Mouse (Mus musculus): Measurements from ENCODE around the gene 4922502D21Rik. TPM values are rescaled to one million over a fixed set of nuclear protein-coding genes. Genes with fewer than 3 reads are reported as not detected.
"Not testable (repeated sequence)": the region's sequence is repeated elsewhere in the genome, so short reads cannot be mapped to it uniquely, and the experiment has no call there.

The 4922502D21Rik gene
- total RNA-seq (2014; fragmentation: Nextera tagmentation) (not detected in 2 replicates), total RNA-seq (2017) (not detected in 2 replicates)

- ATAC-seq (replicated peaks; ENCODE audit: low FRiP score, low TSS enrichment, poor library complexity, severe bottlenecking) = no peak
Measured at GRCm38 (mm10) chr6:129331610-129332009, at the start of gene 4922502D21Rik. Gene 4922502D21Rik (minus strand): TSS chr6:129331796.

GRCm38 (mm10) chr6:129380454-129380853 is 48.9 kb upstream of the 4922502D21Rik start:
- ATAC-seq (replicated peaks; ENCODE audit: low FRiP score, low TSS enrichment, poor library complexity, severe bottlenecking) = no peak

- ATAC-seq (replicated peaks; ENCODE audit: low FRiP score, low TSS enrichment, poor library complexity, severe bottlenecking) = no peak
Measured at GRCm38 (mm10) chr6:129374937-129375471, 43.4 kb upstream of the 4922502D21Rik start.

- ATAC-seq (replicated peaks; ENCODE audit: low FRiP score, low TSS enrichment, poor library complexity, severe bottlenecking) = no peak
Measured at GRCm38 (mm10) chr6:129369374-129370132, 38.0 kb upstream of the 4922502D21Rik start.

GRCm38 (mm10) chr6:129365959-129366359 is 34.4 kb upstream of the 4922502D21Rik start:
- ATAC-seq (replicated peaks; ENCODE audit: low FRiP score, low TSS enrichment, poor library complexity, severe bottlenecking) = peak; percentile 85

GRCm38 (mm10) chr6:129363942-129364341 is 32.3 kb upstream of the 4922502D21Rik start:
- ATAC-seq (replicated peaks; ENCODE audit: low FRiP score, low TSS enrichment, poor library complexity, severe bottlenecking) = no peak

GRCm38 (mm10) chr6:129359515-129359914 is 27.9 kb upstream of the 4922502D21Rik start:
- ATAC-seq (replicated peaks; ENCODE audit: low FRiP score, low TSS enrichment, poor library complexity, severe bottlenecking) = no peak

GRCm38 (mm10) chr6:129356430-129356829 is 24.8 kb upstream of the 4922502D21Rik start:
- no peak for ATAC-seq (replicated peaks; ENCODE audit: low FRiP score, low TSS enrichment, poor library complexity, severe bottlenecking)

- ATAC-seq (replicated peaks; ENCODE audit: low FRiP score, low TSS enrichment, poor library complexity, severe bottlenecking) = no peak
Measured at GRCm38 (mm10) chr6:129355774-129356173, 24.2 kb upstream of the 4922502D21Rik start.

GRCm38 (mm10) chr6:129351091-129351490 is 19.5 kb upstream of the 4922502D21Rik start:
- no peak for ATAC-seq (replicated peaks; ENCODE audit: low FRiP score, low TSS enrichment, poor library complexity, severe bottlenecking)

GRCm38 (mm10) chr6:129349524-129350352 is 18.1 kb upstream of the 4922502D21Rik start:
- peak; percentile 92 for ATAC-seq (replicated peaks; ENCODE audit: low FRiP score, low TSS enrichment, poor library complexity, severe bottlenecking)

GRCm38 (mm10) chr6:129344408-129344807 is 12.8 kb upstream of the 4922502D21Rik start:
- no peak for ATAC-seq (replicated peaks; ENCODE audit: low FRiP score, low TSS enrichment, poor library complexity, severe bottlenecking)

- ATAC-seq (replicated peaks; ENCODE audit: low FRiP score, low TSS enrichment, poor library complexity, severe bottlenecking) = not testable (repeated sequence)
Measured at GRCm38 (mm10) chr6:129342391-129342790, 10.8 kb upstream of the 4922502D21Rik start, which contains the start of gene Clec12a. Gene Clec12a (plus strand): TSS chr6:129342691.

- no peak for ATAC-seq (replicated peaks; ENCODE audit: low FRiP score, low TSS enrichment, poor library complexity, severe bottlenecking)
Measured at GRCm38 (mm10) chr6:129337751-129338150, 6.2 kb upstream of the 4922502D21Rik start.

- peak; percentile 99 for ATAC-seq (replicated peaks; ENCODE audit: low FRiP score, low TSS enrichment, poor library complexity, severe bottlenecking)
Measured at GRCm38 (mm10) chr6:129333674-129334078, 2.1 kb upstream of the 4922502D21Rik start.

- ATAC-seq (replicated peaks; ENCODE audit: low FRiP score, low TSS enrichment, poor library complexity, severe bottlenecking) = no peak
Measured at GRCm38 (mm10) chr6:129326568-129327150, 4.9 kb downstream of the 4922502D21Rik start.

- ATAC-seq (replicated peaks; ENCODE audit: low FRiP score, low TSS enrichment, poor library complexity, severe bottlenecking) = 0 out of 2 replicates have a peak, but pooled peaks have one; percentile 41
Measured at GRCm38 (mm10) chr6:129326016-129326415, 5.6 kb downstream of the 4922502D21Rik start.

GRCm38 (mm10) chr6:129319331-129319730 is 12.3 kb downstream of the 4922502D21Rik start:
- no peak for ATAC-seq (replicated peaks; ENCODE audit: low FRiP score, low TSS enrichment, poor library complexity, severe bottlenecking)

GRCm38 (mm10) chr6:129318395-129318794 is 13.2 kb downstream of the 4922502D21Rik start:
- ATAC-seq (replicated peaks; ENCODE audit: low FRiP score, low TSS enrichment, poor library complexity, severe bottlenecking) = no peak

- ATAC-seq (replicated peaks; ENCODE audit: low FRiP score, low TSS enrichment, poor library complexity, severe bottlenecking) = no peak
Measured at GRCm38 (mm10) chr6:129316463-129316862, 15.1 kb downstream of the 4922502D21Rik start.

Measured in megakaryocyte-erythroid progenitor cell, adult 5-6 weeks (primary cell).